Comparison of ENCODE assay signal across 22 mouse cellular contexts in genomic region chr10:61012199-61012695, GRCm38 (mm10).
DNase-seq lines count a peak whose midpoint lies in the region; ATAC-seq lines count a peak whose summit lies in the region.
"Had no signal": no experiment of that assay in that cellular context is flagged by ENCODE, and none has a peak within 500 bp of the region (broad histone marks: within the 10 kb centered on the region; RNA-seq: fewer than 3 reads in every experiment).

No protein-coding gene starts in this region.

- H3K27me3 ChIP-seq in hindbrain, embryonic 14.5 days (ENCODE audit: control insufficient read depth, insufficient read depth, low read length) = no peaks in the 10 kb centered on the region
- H3K27me3 ChIP-seq in hindbrain, embryonic 13.5 days = no peaks in the 10 kb centered on the region
- H3K27me3 ChIP-seq: intestine, embryonic 15.5 days had no signal

- no peak overlapping the region for H3K27ac ChIP-seq in hindbrain, embryonic 14.5 days
- H3K27ac ChIP-seq in hindbrain, embryonic 13.5 days = no peak overlapping the region
- H3K27ac ChIP-seq: embryonic facial prominence, embryonic 10.5 days; heart, embryonic 10.5 days; intestine, embryonic 15.5 days; layer of hippocampus, adult 2 months; midbrain, embryonic 12.5 days had no signal

- H3K4me2 ChIP-seq in hindbrain, embryonic 14.5 days (replicated peaks) = no peak overlapping the region
- no peak overlapping the region for H3K4me2 ChIP-seq in hindbrain, embryonic 13.5 days
- H3K4me2 ChIP-seq: intestine, embryonic 15.5 days; midbrain, embryonic 12.5 days had no signal

- no peak overlapping the region for H3K9ac ChIP-seq in hindbrain, embryonic 14.5 days
- no peak overlapping the region for H3K9ac ChIP-seq in hindbrain, embryonic 13.5 days
- H3K9ac ChIP-seq: intestine, embryonic 15.5 days; midbrain, embryonic 12.5 days had no signal

- WGBS in hindbrain, embryonic 14.5 days = 48% methylated on average over 1 of the region's 1 CpGs
- WGBS in hindbrain, embryonic 13.5 days = 38% methylated on average over 1 of the region's 1 CpGs

- no peaks in the 10 kb centered on the region for H3K9me3 ChIP-seq in hindbrain, embryonic 14.5 days (ENCODE audit: control insufficient read depth, low read length)
- no peaks in the 10 kb centered on the region for H3K9me3 ChIP-seq in hindbrain, embryonic 13.5 days
- H3K9me3 ChIP-seq: embryonic facial prominence, embryonic 10.5 days; heart, embryonic 10.5 days; intestine, embryonic 15.5 days; midbrain, embryonic 12.5 days had no signal

- no peak for ATAC-seq in hindbrain, embryonic 14.5 days (ENCODE audit: low FRiP score)
- ATAC-seq in hindbrain, embryonic 13.5 days (ENCODE audit: low FRiP score) = no peak
- ATAC-seq: intestine, embryonic 15.5 days had no signal

- DNase-seq in embryo, embryonic 10.5 days (ENCODE audit: low spot score) = peak; percentile 39
- DNase-seq in embryo, embryonic 9.5 days (ENCODE audit: extremely low spot score) = no peak
- DNase-seq in hindbrain, embryonic 14.5 days (ENCODE audit: low spot score) = peak; percentile 39
- DNase-seq in R1 (ENCODE audit: low read depth, low spot score) = peak; percentile 30
- DNase-seq in mesoderm, embryonic 11.5 days (ENCODE audit: low read depth, low spot score) = peak; percentile 16
- no peak for DNase-seq in adrenal gland, postnatal 14 days
- no peak for DNase-seq in testis, postnatal 10 days (ENCODE audit: low spot score)
- DNase-seq: adrenal gland, postnatal 36 days; cerebellum, adult 11-12 months; cerebellum, postnatal 14 days; gastrocnemius, postnatal 10 days; heart, postnatal 4 days; kidney, adult 9 months; kidney, postnatal 25 days; lung, postnatal 4 days; thymus, postnatal 25 days had no signal

- H3K4me3 ChIP-seq in hindbrain, embryonic 14.5 days (replicated peaks; ENCODE audit: low read length) = no peak overlapping the region
- H3K4me3 ChIP-seq in hindbrain, embryonic 13.5 days = no peak overlapping the region
- H3K4me3 ChIP-seq: embryonic facial prominence, embryonic 10.5 days; heart, embryonic 10.5 days; intestine, embryonic 15.5 days; layer of hippocampus, adult 2 months; midbrain, embryonic 12.5 days had no signal

- no peaks in the 10 kb centered on the region for H3K36me3 ChIP-seq in hindbrain, embryonic 14.5 days (replicated peaks; ENCODE audit: control insufficient read depth, insufficient read depth)
- H3K36me3 ChIP-seq in hindbrain, embryonic 13.5 days = no peaks in the 10 kb centered on the region
- H3K36me3 ChIP-seq: embryonic facial prominence, embryonic 10.5 days; heart, embryonic 10.5 days; intestine, embryonic 15.5 days; midbrain, embryonic 12.5 days had no signal

- H3K4me1 ChIP-seq in hindbrain, embryonic 14.5 days (replicated peaks; ENCODE audit: control insufficient read depth, insufficient read depth, low read length) = peaks cover 8% of the 10 kb centered on the region; the same call in 1 of the 2 replicates
- H3K4me1 ChIP-seq in hindbrain, embryonic 13.5 days (replicated peaks) = peaks cover 13% of the 10 kb centered on the region
- H3K4me1 ChIP-seq: heart, embryonic 10.5 days; intestine, embryonic 15.5 days had no signal

Comparison
In these comparisons a context has a peak if more than half of its experiments do, and no peak if none do; other contexts are left out.
1. DNase-seq: peak in embryo, embryonic 10.5 days (single experiment), hindbrain, embryonic 14.5 days (single experiment), R1 (single experiment) and mesoderm, embryonic 11.5 days (single experiment); none in embryo, embryonic 9.5 days (single experiment), adrenal gland, postnatal 14 days (single experiment) and testis, postnatal 10 days (single experiment).